Mouse (Mus musculus): ENCODE data around the gene Adh4.
"Not testable (repeated sequence)": the region's sequence is repeated elsewhere in the genome, so short reads cannot be mapped to it uniquely, and the experiment has no call there.

Gene Adh4

DNA sequence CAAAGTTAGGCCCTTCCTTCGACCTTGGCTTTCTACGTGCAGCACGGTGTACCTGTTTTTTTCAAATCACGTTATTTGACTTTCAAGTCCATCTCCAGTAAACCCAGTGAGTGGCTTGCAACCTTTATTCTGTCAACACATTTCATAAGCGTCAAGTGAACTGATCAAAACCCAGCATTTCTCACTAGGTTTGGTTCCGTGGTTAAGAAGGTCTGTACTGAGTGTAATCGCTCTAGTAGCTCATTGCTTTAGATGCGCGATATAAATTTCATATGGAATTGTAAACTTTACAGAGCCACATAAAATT lies 28.2 kb downstream of the Adh4 start:
- DNase-seq (ENCODE audit: low read depth, low spot score) = no peak

DNA sequence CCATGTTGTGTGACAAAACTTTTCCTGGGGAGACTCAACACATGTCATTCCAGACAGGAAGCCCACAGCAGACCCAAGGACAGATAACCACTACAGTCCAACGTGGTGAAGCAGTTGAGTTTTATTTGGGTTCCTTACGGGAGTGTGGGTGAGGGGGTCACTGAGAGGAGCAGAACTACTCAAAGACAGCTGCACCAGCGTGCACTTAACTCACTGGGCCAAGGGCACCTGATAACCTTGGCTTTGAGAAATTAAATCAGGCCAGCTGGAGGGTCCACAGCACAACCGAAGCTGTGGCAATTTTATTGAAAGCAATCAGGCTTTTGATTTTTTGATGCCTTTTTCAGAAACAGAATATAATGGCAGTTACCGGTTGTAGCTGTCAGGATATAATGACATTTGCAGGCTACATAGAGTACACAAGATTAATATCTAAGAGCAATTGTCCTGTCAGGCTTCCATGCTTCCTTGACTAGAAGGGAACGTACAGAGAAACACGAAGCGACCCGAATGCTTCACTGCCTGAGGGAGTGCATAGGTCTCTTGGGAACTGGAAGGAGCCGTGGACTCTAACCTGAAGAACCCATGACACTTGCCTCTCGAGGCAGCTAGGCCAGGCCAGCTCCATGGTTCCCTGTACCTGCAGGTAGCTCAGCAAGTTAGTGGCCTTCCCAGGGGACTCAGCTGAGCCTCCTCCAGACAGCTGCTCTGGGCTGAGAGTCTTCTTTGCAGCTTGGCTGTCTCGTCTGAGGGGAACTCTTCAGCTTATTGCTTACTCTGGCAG lies 33.0 kb downstream of the Adh4 start:
- DNase-seq (ENCODE audit: low read depth, low spot score) = no peak

DNA sequence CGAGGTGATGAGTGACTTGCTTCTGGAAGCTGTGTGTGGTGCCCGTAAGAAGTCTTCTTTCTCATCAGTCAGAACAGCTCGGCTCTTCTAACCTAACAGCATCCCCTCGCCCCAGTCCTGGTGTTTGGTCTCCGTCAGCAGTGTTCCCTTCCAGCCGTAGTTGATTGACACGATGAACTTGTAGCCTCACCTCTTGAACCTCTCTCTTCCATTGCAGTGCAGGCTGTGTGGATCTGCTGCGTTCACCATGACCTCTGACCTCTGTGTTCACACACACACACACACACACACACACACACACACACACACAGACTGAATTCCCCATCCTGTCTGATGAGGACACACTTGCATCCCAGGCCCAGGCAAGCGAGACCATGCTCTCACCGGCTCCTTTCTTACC lies 36.9 kb downstream of the Adh4 start:
- no peak for DNase-seq (ENCODE audit: low read depth, low spot score)

DNA sequence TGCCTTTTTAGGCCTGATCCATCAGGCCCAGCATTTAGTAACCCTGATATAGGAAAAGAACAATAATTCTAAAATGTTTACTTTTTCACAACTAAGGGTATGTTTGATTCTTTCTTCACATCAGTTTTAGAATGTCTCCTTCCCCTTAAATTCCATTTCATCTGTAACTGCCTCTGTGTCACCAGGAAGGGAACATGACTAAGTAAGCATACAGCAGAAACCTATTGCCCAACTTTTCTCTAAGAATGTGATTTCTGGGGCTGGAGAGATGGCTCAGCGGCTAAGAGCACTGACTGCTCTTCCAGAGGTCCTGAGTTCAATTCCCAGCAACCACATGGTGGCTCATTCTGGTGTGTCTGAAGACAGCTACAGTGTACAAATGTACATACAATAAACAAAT lies 39.0 kb downstream of the Adh4 start:
- no peak for DNase-seq (ENCODE audit: low read depth, low spot score)

DNA sequence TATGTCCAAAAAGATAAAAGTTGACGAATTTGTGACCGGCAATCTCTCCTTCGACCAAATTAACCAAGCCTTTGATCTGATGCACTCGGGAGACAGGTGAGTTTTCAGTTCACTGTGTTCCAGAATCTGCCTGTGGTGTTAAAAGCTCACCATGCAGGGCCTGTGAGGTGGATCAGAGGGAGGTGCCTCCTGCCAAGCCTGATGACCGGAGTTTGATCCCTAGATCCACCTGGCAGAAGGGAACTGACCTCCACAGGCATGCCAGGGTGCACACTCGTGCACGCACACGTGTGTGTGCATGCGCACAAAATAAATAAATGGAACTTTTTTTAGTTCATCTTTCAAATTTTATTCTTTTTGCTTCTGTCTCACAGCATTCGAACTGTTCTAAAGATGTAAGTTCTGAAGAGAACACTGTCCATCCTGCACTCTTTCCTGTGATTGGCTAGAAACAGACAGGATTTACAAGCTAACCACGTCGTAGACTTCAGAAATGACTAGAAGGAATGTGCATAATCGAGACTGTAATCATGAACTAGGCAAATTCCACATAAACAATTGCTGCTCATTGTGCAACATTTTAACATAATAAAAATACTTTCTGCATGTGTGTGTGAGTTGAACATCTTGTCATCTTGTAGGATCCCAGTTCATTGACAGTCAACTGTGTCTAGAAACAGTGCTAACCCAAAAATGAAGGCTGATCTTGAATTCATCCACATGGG lies 39.6 kb downstream of the Adh4 start:
- no peak for DNase-seq (ENCODE audit: low read depth, low spot score)

DNA sequence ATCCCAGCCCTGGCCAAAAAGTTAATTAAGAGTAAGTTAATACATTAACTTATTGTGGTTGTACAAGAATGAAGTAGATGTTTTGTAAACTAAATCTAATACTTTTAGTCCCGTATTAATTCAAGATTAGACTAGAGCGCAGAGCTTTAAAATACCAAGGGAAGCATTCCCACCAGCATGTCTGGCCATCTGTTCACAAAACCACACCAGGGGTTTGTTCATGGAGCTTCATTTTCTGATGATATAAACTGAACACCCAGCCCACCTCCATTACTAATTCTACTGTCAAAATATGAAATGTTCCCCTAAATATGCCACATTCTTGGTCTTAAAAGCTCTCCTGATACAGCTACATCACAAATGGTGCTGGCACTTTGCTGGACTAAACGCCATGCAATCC lies 43.2 kb downstream of the Adh4 start:
- DNase-seq (ENCODE audit: low read depth, low spot score) = no peak

DNA sequence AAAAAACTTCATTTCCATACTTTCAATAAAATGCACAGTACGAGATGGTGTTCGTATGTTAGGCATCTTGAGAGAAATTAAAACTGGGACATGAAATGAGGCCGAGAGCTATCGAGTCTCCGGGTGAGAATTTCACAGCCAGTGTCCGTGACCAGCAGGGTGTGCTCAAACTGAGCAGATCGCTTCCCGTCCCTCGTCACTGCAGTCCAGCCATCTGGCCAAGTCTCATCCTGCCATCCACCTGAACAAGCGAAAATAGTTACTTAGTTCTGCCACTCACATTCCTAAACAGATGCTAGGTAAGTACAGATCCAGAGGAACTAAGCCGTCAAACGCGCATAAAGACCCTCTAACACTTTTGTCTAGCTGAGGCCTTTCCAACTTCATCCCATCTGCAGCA lies 45.0 kb downstream of the Adh4 start:
- DNase-seq (ENCODE audit: low read depth, low spot score) = no peak

DNA sequence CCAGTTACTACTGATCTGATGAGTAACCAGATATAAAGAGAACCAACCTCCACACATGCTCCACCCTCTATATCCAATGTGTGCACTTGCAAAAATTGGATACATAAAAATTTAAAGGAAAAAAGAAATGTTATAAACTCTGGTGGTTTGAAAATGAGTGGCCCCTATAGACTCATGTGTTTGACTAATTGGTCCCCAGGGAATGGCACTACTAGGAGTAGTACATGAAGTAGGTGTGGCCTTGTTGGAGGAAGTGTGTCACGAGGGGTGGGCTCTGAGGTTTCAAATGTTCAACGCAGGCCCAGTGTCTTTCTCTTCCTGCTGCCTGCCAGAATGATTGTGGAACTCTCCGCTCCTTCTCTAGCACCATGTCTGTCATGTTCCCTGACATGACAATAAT lies 46.6 kb downstream of the Adh4 start:
- no peak for DNase-seq (ENCODE audit: low read depth, low spot score)

DNA sequence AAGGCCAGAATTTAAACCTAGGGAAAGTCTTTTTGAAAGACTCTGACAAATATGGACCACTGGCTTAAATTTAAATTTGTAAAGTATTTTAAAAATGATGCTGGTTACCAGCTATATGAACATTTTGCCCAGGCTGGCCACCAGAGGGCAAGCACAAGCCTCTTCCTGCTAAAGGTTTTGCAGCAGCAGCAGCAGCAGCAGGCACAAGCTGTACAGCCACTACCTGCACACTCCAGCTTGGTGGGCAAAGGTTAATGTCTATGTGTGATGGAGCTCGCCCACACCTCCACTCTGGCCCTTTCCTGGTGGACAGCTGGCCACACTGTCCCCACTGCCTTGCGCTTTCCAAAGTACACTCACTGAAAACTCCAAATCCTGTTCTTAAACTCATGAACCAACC lies 47.9 kb downstream of the Adh4 start:
- no peak for DNase-seq (ENCODE audit: low read depth, low spot score)

DNA sequence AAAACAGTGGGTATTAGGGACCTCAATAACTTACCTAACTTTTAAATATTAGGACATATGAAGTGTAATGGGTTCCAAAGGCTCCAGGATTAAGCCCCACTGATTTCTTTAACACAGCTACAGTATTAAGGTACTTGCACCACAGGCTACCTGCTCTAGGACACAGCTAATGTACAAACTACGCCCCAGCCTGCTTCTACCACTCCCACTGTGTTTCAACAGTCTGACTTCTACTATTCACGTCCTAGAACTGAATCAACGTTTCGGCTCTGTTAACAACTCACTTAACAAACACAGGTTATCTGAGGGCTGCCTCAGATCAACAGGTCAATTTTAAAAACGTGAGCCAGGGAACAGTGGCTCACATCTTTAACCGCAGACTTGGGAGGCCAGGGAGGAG lies 48.5 kb downstream of the Adh4 start:
- DNase-seq (ENCODE audit: low read depth, low spot score) = no peak

DNA sequence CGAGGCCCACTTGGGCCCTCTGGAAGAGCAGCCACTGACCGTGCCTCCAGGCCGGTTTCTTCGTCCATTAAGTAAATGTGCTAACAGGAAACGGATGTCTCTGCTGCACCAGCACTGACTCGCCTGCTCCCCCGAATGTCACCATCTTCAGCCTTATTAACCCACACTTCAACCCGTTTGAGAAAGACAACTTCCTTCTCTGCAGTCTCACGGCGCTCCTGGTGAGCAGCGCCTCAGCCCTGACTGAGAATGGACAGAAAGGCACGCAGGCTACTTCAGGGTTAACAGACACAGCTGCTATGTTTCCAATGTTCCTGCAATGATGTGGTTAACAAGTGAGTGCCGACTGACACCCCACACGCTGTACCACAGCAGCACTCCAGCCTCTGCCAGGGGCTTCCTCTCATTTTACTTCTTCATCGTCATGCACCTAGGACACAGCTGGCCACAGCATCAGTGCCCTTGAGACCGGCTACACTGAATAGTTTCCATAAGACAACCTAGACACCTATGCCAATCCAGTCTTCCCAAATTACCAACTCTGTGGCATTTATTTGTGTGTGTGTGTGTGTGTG lies 49.4 kb downstream of the Adh4 start:
- DNase-seq (ENCODE audit: low read depth, low spot score) = no peak

DNA sequence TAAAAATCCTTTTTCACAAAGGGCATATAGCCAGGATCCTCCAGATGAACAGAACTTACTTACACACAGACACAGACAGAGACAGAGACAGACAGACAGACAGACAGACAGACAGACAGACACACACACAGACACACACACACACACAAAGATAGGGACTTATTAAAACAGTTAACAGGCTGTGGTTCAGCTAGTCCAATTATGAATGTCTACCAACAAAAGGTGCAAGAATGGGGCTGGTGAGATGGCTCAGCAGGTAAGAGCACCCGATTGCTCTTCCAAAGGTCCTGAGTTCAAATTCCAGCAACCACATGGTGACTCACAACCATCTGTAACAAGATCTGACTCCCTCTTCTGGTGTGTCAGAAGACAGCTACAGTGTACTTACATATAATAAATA lies 51.4 kb downstream of the Adh4 start:
- DNase-seq (ENCODE audit: low read depth, low spot score) = not testable (repeated sequence)

DNA sequence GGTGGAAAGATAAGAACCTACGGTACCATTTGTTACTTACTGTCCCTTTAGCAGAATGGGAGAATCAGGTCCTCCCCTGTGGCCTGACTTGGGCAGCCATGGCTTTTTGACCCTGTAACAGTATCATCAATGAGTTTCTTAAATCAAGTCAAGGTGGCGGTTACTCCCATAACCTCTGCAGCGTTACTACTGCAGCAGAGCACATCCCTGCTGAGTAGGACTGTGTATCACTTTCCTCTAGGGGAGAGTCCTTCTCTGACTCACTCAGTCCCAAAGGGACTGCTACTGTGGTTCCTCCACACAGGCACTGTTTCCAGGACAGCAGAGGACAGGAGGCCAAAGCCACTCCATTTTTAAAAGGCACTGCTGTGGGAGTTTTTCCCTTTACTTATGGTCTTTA lies 55.8 kb downstream of the Adh4 start:
- no peak for DNase-seq (ENCODE audit: low read depth, low spot score)

DNA sequence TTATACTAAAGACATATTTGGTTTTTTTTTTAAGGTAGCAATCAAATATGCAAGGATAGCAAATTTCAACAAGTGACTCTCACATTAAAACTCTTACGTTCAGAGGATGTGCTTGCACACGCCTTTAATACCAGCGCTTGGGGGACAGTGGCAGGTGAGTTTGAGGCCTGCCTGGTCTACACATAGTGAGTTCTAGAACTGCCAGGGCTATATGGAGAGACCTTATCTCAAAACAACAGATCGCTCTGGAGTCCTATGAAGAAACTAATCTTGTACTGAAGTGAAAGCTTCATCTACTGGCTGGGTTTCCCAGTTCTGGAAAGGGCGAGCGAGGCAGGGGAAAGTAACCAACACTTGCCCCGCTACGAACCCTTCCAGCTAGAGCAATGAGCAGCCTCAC lies 64.2 kb downstream of the Adh4 start:
- no peak for DNase-seq (ENCODE audit: low read depth, low spot score)
